Mouse (Mus musculus) CH12.LX (cell line): ENCODE measurements around the gene D630045J12Rik. TPM values are rescaled to one million over a fixed set of nuclear protein-coding genes. Genes with fewer than 3 reads are reported as not detected.

Experiments
- DNase-seq: peaks from one replicate; pipeline ENCODE4 v3.0.0-alpha.2; 2013; ENCODE audit errors: extremely low read depth
- H3K27ac ChIP-seq: 2 replicates; pipeline ENCODE4 v1.5.1; 2012; ENCODE audit warnings: low read depth, mild to moderate bottlenecking, control low read depth, moderate library complexity; ENCODE audit not compliant: insufficient read depth
- H3K27me3 ChIP-seq: replicated peaks from 2 replicates; pipeline ENCODE3; 2012; ENCODE audit warnings: inconsistent platforms
- H3K36me3 ChIP-seq, 2 experiments: replicated peaks in 1 of 2; 2 replicates each; pipeline versions ENCODE3 to v1.6.1; 2012; ENCODE audit warnings: inconsistent platforms in 1 of 2, low read length in 1 of 2, mild to moderate bottlenecking in 1 of 2, mixed read lengths in 1 of 2, moderate library complexity in 1 of 2; ENCODE audit not compliant: control insufficient read depth in 1 of 2, insufficient read depth in 1 of 2
- H3K4me1 ChIP-seq, 2 experiments: 2 replicates each; pipeline ENCODE4 v1.6.1; 2012; ENCODE audit warnings: inconsistent platforms in 1 of 2, moderate library complexity in 1 of 2; ENCODE audit not compliant: insufficient read depth in 2 of 2, control insufficient read depth in 1 of 2
- H3K4me2 ChIP-seq: 2 replicates; pipeline ENCODE4 v1.6.1; 2012; ENCODE audit warnings: low read depth, mild to moderate bottlenecking, control low read depth; ENCODE audit not compliant: poor library complexity, insufficient read depth, severe bottlenecking
- H3K4me3 ChIP-seq, 3 experiments: fragments of 150-350 bp in 1 of 3; sonication (generic) in 1 of 3; replicated peaks in 1 of 3; 2 replicates each; pipeline versions ENCODE3 to v1.5.1; 2011 to 2012; ENCODE audit warnings: low read depth in 2 of 3, low read length in 2 of 3, mild to moderate bottlenecking in 2 of 3, moderate library complexity in 2 of 3, control low read depth in 1 of 3, improper control_type of control experiment in 1 of 3, inconsistent platforms in 1 of 3, mixed read lengths in 1 of 3; ENCODE audit not compliant: poor library complexity in 1 of 3
- H3K79me2 ChIP-seq: replicated peaks from 2 replicates; pipeline ENCODE4 v1.6.1; 2012; ENCODE audit warnings: mild to moderate bottlenecking, moderate library complexity; ENCODE audit not compliant: control insufficient read depth, poor library complexity, insufficient read depth, severe bottlenecking; ENCODE audit errors: extremely low read depth
- H3K9ac ChIP-seq: 2 replicates; pipeline ENCODE4 v1.6.1; 2012; ENCODE audit warnings: low read depth, mild to moderate bottlenecking, control low read depth, moderate library complexity; ENCODE audit not compliant: insufficient read depth
- H3K9me3 ChIP-seq: replicated peaks from 2 replicates; pipeline ENCODE3; 2012; ENCODE audit warnings: low read length, inconsistent platforms, mixed read lengths
- BHLHE40 ChIP-seq: IDR thresholded peaks from 2 replicates; pipeline ENCODE4 v1.6.1; 2011; ENCODE audit warnings: mild to moderate bottlenecking, low read depth, low read length, improper control_type of control experiment
- CHD2 ChIP-seq: IDR thresholded peaks from 2 replicates; pipeline ENCODE4 v1.6.1; 2011; ENCODE audit warnings: low read length, improper control_type of control experiment
- CTCF ChIP-seq, 2 experiments: IDR thresholded peaks in 1 of 2; conservative IDR thresholded peaks in 1 of 2; 2 replicates each; pipeline ENCODE4 v1.5.1; 2011 to 2012; ENCODE audit warnings: low read depth in 2 of 2, low read length in 2 of 2, improper control_type of control experiment in 1 of 2, inconsistent platforms in 1 of 2, mild to moderate bottlenecking in 1 of 2, moderate library complexity in 1 of 2
- E2F4 ChIP-seq: IDR thresholded peaks from 2 replicates; pipeline ENCODE4 v1.6.1; 2011; ENCODE audit warnings: low read depth, low read length, improper control_type of control experiment; ENCODE audit not compliant: insufficient replicate concordance
- ELF1 ChIP-seq: IDR thresholded peaks from 2 replicates; pipeline ENCODE4 v1.6.1; 2014; ENCODE audit warnings: low read depth, mild to moderate bottlenecking, inconsistent platforms, low read length, improper control_type of control experiment
- GABPA ChIP-seq: IDR thresholded peaks from 2 replicates; pipeline ENCODE4 v1.6.1; 2012; ENCODE audit warnings: low read depth, low read length, improper control_type of control experiment, inconsistent platforms; ENCODE audit not compliant: insufficient replicate concordance
- IRF4 ChIP-seq: IDR thresholded peaks from 2 replicates; pipeline ENCODE4 v1.6.1; 2014; ENCODE audit warnings: low read depth, mild to moderate bottlenecking, inconsistent platforms, low read length, improper control_type of control experiment
- JUN ChIP-seq: IDR thresholded peaks from 2 replicates; pipeline ENCODE4 v1.6.1; 2011; ENCODE audit warnings: low read depth, mild to moderate bottlenecking, low read length, improper control_type of control experiment, moderate library complexity; ENCODE audit not compliant: insufficient read depth
- JUND ChIP-seq: conservative IDR thresholded peaks from 2 replicates; pipeline ENCODE4 v1.6.1; 2011; ENCODE audit warnings: low read depth, low read length, improper control_type of control experiment
- MAX ChIP-seq: IDR thresholded peaks from 2 replicates; pipeline ENCODE4 v1.6.1; 2011; ENCODE audit warnings: low read length, improper control_type of control experiment
- MYC ChIP-seq: IDR thresholded peaks from 2 replicates; pipeline ENCODE4 v1.6.1; 2011; ENCODE audit warnings: low read depth, mild to moderate bottlenecking, improper control_type of control experiment, low read length
- PAX5 ChIP-seq: IDR thresholded peaks from 2 replicates; pipeline ENCODE4 v1.6.1; 2012; ENCODE audit warnings: low read length, inconsistent platforms, mixed read lengths
- POLR2A ChIP-seq: IDR thresholded peaks from 2 replicates; pipeline ENCODE4 v1.6.1; 2011; ENCODE audit warnings: low read depth, mild to moderate bottlenecking, improper control_type of control experiment, low read length
- RCOR1 ChIP-seq: conservative IDR thresholded peaks from 2 replicates; pipeline ENCODE4 v1.6.1; 2012; ENCODE audit warnings: low read depth, mild to moderate bottlenecking, inconsistent platforms, low read length, improper control_type of control experiment
- SIN3A ChIP-seq: IDR thresholded peaks from 2 replicates; pipeline ENCODE4 v1.6.1; 2012; ENCODE audit warnings: low read length, improper control_type of control experiment, inconsistent platforms
- TBP ChIP-seq: conservative IDR thresholded peaks from 2 replicates; pipeline ENCODE4 v1.6.1; 2011; ENCODE audit warnings: low read depth, low read length, improper control_type of control experiment
- TCF12 ChIP-seq: IDR thresholded peaks from 2 replicates; pipeline ENCODE4 v1.6.1; 2014; ENCODE audit warnings: low read depth, mild to moderate bottlenecking, inconsistent platforms, low read length, improper control_type of control experiment
- UBTF ChIP-seq: IDR thresholded peaks from 2 replicates; pipeline ENCODE4 v1.6.1; 2012; ENCODE audit warnings: low read depth, mild to moderate bottlenecking, inconsistent platforms, low read length, improper control_type of control experiment, moderate library complexity
- ZC3H11A ChIP-seq: IDR thresholded peaks from 2 replicates; pipeline ENCODE4 v1.6.1; 2012; ENCODE audit warnings: low read depth, mild to moderate bottlenecking, inconsistent platforms, low read length, improper control_type of control experiment
- ZKSCAN1 ChIP-seq: IDR thresholded peaks from 2 replicates; pipeline ENCODE4 v1.6.1; 2012; ENCODE audit warnings: low read depth, inconsistent platforms, low read length, improper control_type of control experiment, borderline replicate concordance
- dilution Hi-C: fragments of 300-500 bp; cut with MboI; formaldehyde crosslinking; loops from 2 replicates; pipeline ENCODE4 v1.14.3; 2020; ENCODE audit warnings: low sequenced_read_pairs; ENCODE audit not compliant: extremely low pct_unique_long_range_greater_than_20kb, extremely low pct_ligation_motif_present
- in situ Hi-C: fragments of 300-500 bp; cut with MboI; formaldehyde crosslinking; loops from 3 replicates; pipeline ENCODE4 v1.14.3; 2019; ENCODE audit warnings: low sequenced_read_pairs, low pct_ligation_motif_present, low pct_unique_long_range_greater_than_20kb, mixed read lengths
- polyA plus RNA-seq: library from polyadenylated mRNA; unstranded; fragments of >175 nt; gene quantifications from 2 replicates; pipeline ENCODE4 v1.2.1, GENCODE M21; 2012; ENCODE audit warnings: low read depth; ENCODE audit not compliant: insufficient read length
- total RNA-seq, 2 experiments: library from RNA; depleted of rRNA; stranded (reverse); fragments of 300-350 nt in 1 of 2; fragments of >200 nt in 1 of 2; gene quantifications; 2 replicates each; pipeline ENCODE4 v1.2.3; 2012 to 2014

Gene D630045J12Rik
- total and polyA plus RNA-seq, 3 experiments = 0.48 to 4.9 (median 1.7) TPM

- Histone ChIP-seq H3K27me3 (no peaks in the 10 kb centered on the region), H3K36me3 (no peaks in the 10 kb centered on the region)
- dilution Hi-C loops = no loop called here
- TF ChIP-seq SIN3A = no peak
- no peak for TF ChIP-seq TBP
- TF ChIP-seq BHLHE40 = no peak
- no peak for TF ChIP-seq E2F4
- TF ChIP-seq UBTF = no peak
- TF ChIP-seq ZKSCAN1 = no peak
- TF ChIP-seq CTCF (conservative IDR thresholded peaks at IDR 0.05 in 1 of 2, IDR thresholded peaks at IDR 0.05 in 1 of 2; ENCODE audit: low read depth in 2 of 2, low read length in 2 of 2) = no peak
- TF ChIP-seq JUN = no peak
- no peak for TF ChIP-seq POLR2A
- TF ChIP-seq CHD2 = no peak
- no peak for TF ChIP-seq JUND
- no peak for TF ChIP-seq MYC
- TF ChIP-seq GABPA = no peak
- TF ChIP-seq, all 38 proteins: peak for 0
- no peak for DNase-seq
- H3K4me2 ChIP-seq = peak overlapping the region; percentile 86
- H3K27ac ChIP-seq = no peak overlapping the region
- peak overlapping the region; percentile 78 for H3K9ac ChIP-seq
- in situ Hi-C loops = loop anchor here (10.0 kb wide), 1 partner anchor 48 kb away; no protein-coding TSS in a partner anchor
- no peaks in the 10 kb centered on the region for H3K79me2 ChIP-seq
- peak overlapping the region; percentile 42 to 79 (median 73) for H3K4me3 ChIP-seq
- H3K9me3 ChIP-seq = no peaks in the 10 kb centered on the region
- peaks cover 15 to 84% of the 10 kb centered on the region in 2 experiments for H3K4me1 ChIP-seq
These were observed 758 bp downstream of the D630045J12Rik start for GRCm38 (mm10) chr6:38252766-38253735.

GRCm38 (mm10) chr6:38252139-38252538 is 1.7 kb downstream of the D630045J12Rik start:
- H3K9ac ChIP-seq = no peak overlapping the region
- in situ Hi-C loops = loop anchor here (10.0 kb wide), 1 partner anchor 47 kb away; no protein-coding TSS in a partner anchor
- H3K4me1 ChIP-seq = peaks cover 19 to 89% of the 10 kb centered on the region in 2 experiments
- H3K79me2 ChIP-seq = no peaks in the 10 kb centered on the region
- dilution Hi-C loops = no loop called here
- H3K4me3 ChIP-seq = no peak overlapping the region
- no peak for DNase-seq
- no peaks in the 10 kb centered on the region for H3K36me3 ChIP-seq
- H3K4me2 ChIP-seq = no peak overlapping the region
- no peak for TF ChIP-seq BHLHE40
- TF ChIP-seq IRF4 = no peak
- TF ChIP-seq E2F4 = no peak
- TF ChIP-seq RCOR1 = no peak
- TF ChIP-seq UBTF = no peak
- no peak for TF ChIP-seq PAX5
- TF ChIP-seq MYC = no peak
- no peak for TF ChIP-seq GABPA
- no peak for TF ChIP-seq POLR2A
- TF ChIP-seq ZC3H11A = no peak
- no peak for TF ChIP-seq ELF1
- TF ChIP-seq MAX = no peak
- no peak for TF ChIP-seq TCF12
- H3K27ac ChIP-seq = no peak overlapping the region
- H3K9me3 ChIP-seq = no peaks in the 10 kb centered on the region
- H3K27me3 ChIP-seq = no peaks in the 10 kb centered on the region
